Mouse (Mus musculus): ENCODE measurements around the gene Siglece.

DNA sequence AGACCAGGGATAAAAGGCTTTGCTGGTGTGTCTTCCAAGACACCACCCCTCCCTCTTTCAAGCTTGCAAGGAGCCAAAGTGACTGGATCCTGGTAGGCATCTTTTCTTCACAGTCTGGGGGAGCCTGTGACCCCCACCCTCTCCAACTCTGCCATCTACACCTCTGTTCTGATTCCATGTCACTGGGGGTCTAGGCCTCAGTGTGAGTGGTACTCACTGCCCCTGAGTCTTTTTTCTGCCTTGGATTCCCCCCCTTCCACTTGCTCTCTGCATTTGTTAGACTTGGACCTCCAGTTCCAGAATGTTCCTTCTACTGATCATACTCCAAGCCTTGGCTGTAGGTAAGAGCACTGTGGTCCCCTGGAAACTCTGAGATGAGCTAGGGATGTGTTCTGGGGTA lies 30.2 kb upstream of the Siglece start, which contains the start of gene Klk14:
- no peak for TF ChIP-seq CTCF (IDR thresholded peaks at IDR 0.05; ENCODE audit: low read depth, low read length)
- TF ChIP-seq POLR2A (IDR thresholded peaks at IDR 0.05; ENCODE audit: borderline replicate concordance, low read depth, low read length) = no peak
